Mouse (Mus musculus) MEL (cell line): ENCODE measurements at regions not wholly inside any gene's neighbourhood (a gene's known extent, or its start where the extent isn't known, plus 50 kb on each side); places are given as distances from the start of the nearest gene placed in this dataset.
"Not testable (repeated sequence)": the region's sequence is repeated elsewhere in the genome, so short reads cannot be mapped to it uniquely, and the experiment has no call there.

Experiments
- DNase-seq: peaks from one replicate; pipeline ENCODE4 v3.0.0; 2011; ENCODE audit warnings: low read depth, low spot score
- H3K27ac ChIP-seq: 2 replicates; pipeline ENCODE4 v1.5.1; 2012; ENCODE audit warnings: low read depth, mild to moderate bottlenecking, control low read depth, low read length, moderate library complexity; ENCODE audit not compliant: control insufficient read depth
- H3K27me3 ChIP-seq, 2 experiments: fragments of 150-350 bp in 1 of 2; sonication (generic) in 1 of 2; 2 replicates each; pipeline ENCODE4 v1.6.1; 2012; ENCODE audit warnings: low read length in 2 of 2, mild to moderate bottlenecking in 2 of 2, improper control_type of control experiment in 1 of 2, moderate library complexity in 1 of 2; ENCODE audit not compliant: insufficient read depth in 2 of 2, control insufficient read depth in 1 of 2
- H3K36me3 ChIP-seq, 2 experiments: 2 replicates each; pipeline ENCODE4 v1.6.1; 2012 to 2014; ENCODE audit warnings: low read length in 2 of 2, improper control_type of control experiment in 1 of 2, inconsistent platforms in 1 of 2, mild to moderate bottlenecking in 1 of 2; ENCODE audit not compliant: insufficient read depth in 2 of 2, control insufficient read depth in 1 of 2
- H3K4me1 ChIP-seq, 2 experiments: fragments of 150-350 bp in 1 of 2; sonication (generic) in 1 of 2; 2 replicates each; pipeline ENCODE4 v1.6.1; 2012; ENCODE audit warnings: low read length in 2 of 2, improper control_type of control experiment in 1 of 2, mild to moderate bottlenecking in 1 of 2; ENCODE audit not compliant: insufficient read depth in 2 of 2, control insufficient read depth in 1 of 2
- H3K4me3 ChIP-seq, 2 experiments: fragments of 150-350 bp in 1 of 2; sonication (generic) in 1 of 2; 2 replicates each; pipeline ENCODE4 v1.5.1; 2012; ENCODE audit warnings: low read depth in 2 of 2, low read length in 2 of 2, mild to moderate bottlenecking in 2 of 2, moderate library complexity in 2 of 2, control low read depth in 1 of 2, improper control_type of control experiment in 1 of 2; ENCODE audit not compliant: control insufficient read depth in 1 of 2, insufficient read depth in 1 of 2
- H3K79me2 ChIP-seq: 2 replicates; pipeline ENCODE4 v1.6.1; 2012; ENCODE audit warnings: mild to moderate bottlenecking, low read length, moderate library complexity; ENCODE audit not compliant: control insufficient read depth, poor library complexity, insufficient read depth
- H3K9ac ChIP-seq: 2 replicates; pipeline ENCODE4 v1.6.1; 2012; ENCODE audit warnings: low read depth, mild to moderate bottlenecking, control low read depth, low read length, moderate library complexity; ENCODE audit not compliant: control insufficient read depth, poor library complexity, severe bottlenecking
- H3K9me3 ChIP-seq: fragments of 150-350 bp; sonication (generic); replicated peaks from 2 replicates; pipeline ENCODE4 v1.6.1; 2012; ENCODE audit warnings: mild to moderate bottlenecking, low read length, improper control_type of control experiment, moderate library complexity; ENCODE audit not compliant: insufficient read depth
- CHD1 ChIP-seq: IDR thresholded peaks from 2 replicates; pipeline ENCODE4 v1.6.1; 2012; ENCODE audit warnings: low read depth, mild to moderate bottlenecking, inconsistent platforms, low read length, improper control_type of control experiment
- CHD2 ChIP-seq: IDR thresholded peaks from 2 replicates; pipeline ENCODE4 v1.6.1; 2011; ENCODE audit warnings: low read length, improper control_type of control experiment
- CTCF ChIP-seq, 3 experiments: IDR thresholded peaks in 2 of 3; conservative IDR thresholded peaks in 1 of 3; 2 replicates each; pipeline ENCODE4 v1.5.1; 2011 to 2012; ENCODE audit warnings: low read length in 3 of 3, low read depth in 2 of 3, mild to moderate bottlenecking in 2 of 3, improper control_type of control experiment in 1 of 3, inconsistent platforms in 1 of 3, mixed read lengths in 1 of 3, moderate library complexity in 1 of 3; ENCODE audit not compliant: control insufficient read depth in 1 of 3, insufficient read depth in 1 of 3, poor library complexity in 1 of 3, severe bottlenecking in 1 of 3
- E2F4 ChIP-seq: IDR thresholded peaks from 2 replicates; pipeline ENCODE4 v1.6.1; 2011; ENCODE audit warnings: low read depth, low read length, improper control_type of control experiment, borderline replicate concordance
- GATA1 ChIP-seq: IDR thresholded peaks from 2 replicates; pipeline ENCODE4 v1.6.1; 2011; ENCODE audit warnings: low read depth, low read length, improper control_type of control experiment
- HCFC1 ChIP-seq: IDR thresholded peaks from 2 replicates; pipeline ENCODE4 v1.6.1; 2012; ENCODE audit warnings: low read depth, mild to moderate bottlenecking, inconsistent platforms, low read length, improper control_type of control experiment, moderate library complexity
- KAT2A ChIP-seq: conservative IDR thresholded peaks from 2 replicates; pipeline ENCODE4 v1.6.1; 2012; ENCODE audit warnings: low read depth, low read length, improper control_type of control experiment, inconsistent platforms
- MAX ChIP-seq: IDR thresholded peaks from 2 replicates; pipeline ENCODE4 v1.6.1; 2011; ENCODE audit warnings: low read length, improper control_type of control experiment
- MAZ ChIP-seq: IDR thresholded peaks from 2 replicates; pipeline ENCODE4 v1.6.1; 2012; ENCODE audit warnings: low read depth, mild to moderate bottlenecking, inconsistent platforms, low read length, improper control_type of control experiment
- MEF2A ChIP-seq: IDR thresholded peaks from 2 replicates; pipeline ENCODE4 v1.6.1; 2014; ENCODE audit warnings: low read depth, mild to moderate bottlenecking, inconsistent platforms, low read length, improper control_type of control experiment; ENCODE audit not compliant: poor library complexity, insufficient replicate concordance, severe bottlenecking; ENCODE audit errors: extremely low read depth
- MXI1 ChIP-seq: IDR thresholded peaks from 2 replicates; pipeline ENCODE4 v1.6.1; 2011; ENCODE audit warnings: mild to moderate bottlenecking, low read depth, low read length, improper control_type of control experiment
- MYB ChIP-seq: IDR thresholded peaks from 2 replicates; pipeline ENCODE4 v1.6.1; 2011; ENCODE audit warnings: mild to moderate bottlenecking, low read depth, low read length, improper control_type of control experiment
- MYC ChIP-seq: IDR thresholded peaks from 2 replicates; pipeline ENCODE4 v1.6.1; 2011; ENCODE audit warnings: low read depth, mild to moderate bottlenecking, low read length, improper control_type of control experiment, moderate library complexity
- POLR2AphosphoS2 ChIP-seq: IDR thresholded peaks from 2 replicates; pipeline ENCODE4 v1.6.1; 2011; ENCODE audit warnings: low read length, improper control_type of control experiment
- POLR2AphosphoS5 ChIP-seq: IDR thresholded peaks from 2 replicates; pipeline ENCODE4 v1.6.1; 2012; ENCODE audit warnings: low read depth, borderline replicate concordance, mild to moderate bottlenecking, inconsistent platforms, low read length, moderate library complexity, mixed read lengths
- RAD21 ChIP-seq: IDR thresholded peaks from 2 replicates; pipeline ENCODE4 v1.6.1; 2011; ENCODE audit warnings: mild to moderate bottlenecking, low read depth, low read length, improper control_type of control experiment
- RCOR1 ChIP-seq: IDR thresholded peaks from 2 replicates; pipeline ENCODE4 v1.6.1; 2012; ENCODE audit warnings: low read depth, mild to moderate bottlenecking, inconsistent platforms, low read length, improper control_type of control experiment
- SMC3 ChIP-seq: IDR thresholded peaks from 2 replicates; pipeline ENCODE4 v1.6.1; 2011; ENCODE audit warnings: low read depth, low read length, improper control_type of control experiment
- TCF12 ChIP-seq: IDR thresholded peaks from 2 replicates; pipeline ENCODE4 v1.6.1; 2014; ENCODE audit warnings: low read depth, mild to moderate bottlenecking, inconsistent platforms, low read length, improper control_type of control experiment, moderate library complexity
- USF1 ChIP-seq: IDR thresholded peaks from 2 replicates; pipeline ENCODE4 v1.6.1; 2014; ENCODE audit warnings: low read depth, mild to moderate bottlenecking, inconsistent platforms, low read length, improper control_type of control experiment, moderate library complexity
- USF2 ChIP-seq, 2 experiments: IDR thresholded peaks; 2 replicates each; pipeline ENCODE4 v1.6.1; 2011 to 2012; ENCODE audit warnings: improper control_type of control experiment in 2 of 2, low read length in 2 of 2, borderline replicate concordance in 1 of 2, inconsistent platforms in 1 of 2, low read depth in 1 of 2, mild to moderate bottlenecking in 1 of 2; ENCODE audit not compliant: insufficient read depth in 1 of 2
- ZC3H11A ChIP-seq: IDR thresholded peaks from 2 replicates; pipeline ENCODE4 v1.6.1; 2012; ENCODE audit warnings: low read depth, mild to moderate bottlenecking, inconsistent platforms, low read length, improper control_type of control experiment

GRCm38 (mm10) chr10:7333077-7333747, 121.2 kb upstream of the Cnksr3 start:
- DNase-seq: peak; percentile 73
- Histone ChIP-seq H3K9ac (no peak overlapping the region), H3K27me3 (no peaks in the 10 kb centered on the region), H3K79me2 (no peaks in the 10 kb centered on the region)
- no peak for TF ChIP-seq MYC
- TF ChIP-seq RAD21: peak; percentile 70
- TF ChIP-seq GATA1: no peak
- no peak for TF ChIP-seq TCF12
- TF ChIP-seq USF1: no peak
- no peak for TF ChIP-seq USF2 (IDR thresholded peaks at IDR 0.05; ENCODE audit: borderline replicate concordance in 1 of 2, insufficient read depth in 1 of 2, low read depth in 1 of 2, low read length in 2 of 2)
- peak; percentile 58 for TF ChIP-seq SMC3
- TF ChIP-seq CTCF (IDR thresholded peaks at IDR 0.05 in 2 of 3, conservative IDR thresholded peaks at IDR 0.05 in 1 of 3; ENCODE audit: control insufficient read depth in 1 of 3, insufficient read depth in 1 of 3, low read depth in 2 of 3, low read length in 3 of 3, poor library complexity in 1 of 3, severe bottlenecking in 1 of 3): peak; percentile 63 to 72 (median 65)
- TF ChIP-seq MXI1: no peak
- peak; percentile 49; the same call in 1 of the 2 replicates for TF ChIP-seq ZC3H11A
- TF ChIP-seq E2F4: no peak
- no peak for TF ChIP-seq KAT2A
- no peak for TF ChIP-seq MYB
- TF ChIP-seq CHD1: no peak
- TF ChIP-seq MAX: no peak
- TF ChIP-seq MEF2A: no peak
- TF ChIP-seq, all 39 proteins: peak for 4
- H3K4me3 ChIP-seq: no peak overlapping the region
- no peaks in the 10 kb centered on the region for H3K36me3 ChIP-seq
- H3K27ac ChIP-seq: no peak overlapping the region
- no peaks in the 10 kb centered on the region for H3K9me3 ChIP-seq
- no peaks in the 10 kb centered on the region for H3K4me1 ChIP-seq

GRCm38 (mm10) chr10:7328262-7328661, 116.2 kb upstream of the Cnksr3 start:
- H3K27ac ChIP-seq: no peak overlapping the region
- H3K9me3 ChIP-seq: no peaks in the 10 kb centered on the region
- no peak overlapping the region for H3K4me3 ChIP-seq
- H3K36me3 ChIP-seq: no peaks in the 10 kb centered on the region
- H3K4me1 ChIP-seq: no peaks in the 10 kb centered on the region
- H3K79me2 ChIP-seq: no peaks in the 10 kb centered on the region
- TF ChIP-seq CHD2: no peak
- no peak for TF ChIP-seq HCFC1
- no peak for TF ChIP-seq POLR2AphosphoS2
- TF ChIP-seq POLR2AphosphoS5: no peak
- TF ChIP-seq RCOR1: no peak
- no peak for TF ChIP-seq USF2 (IDR thresholded peaks at IDR 0.05; ENCODE audit: borderline replicate concordance in 1 of 2, insufficient read depth in 1 of 2, low read depth in 1 of 2, low read length in 2 of 2)
- TF ChIP-seq MAZ: no peak
- no peak for TF ChIP-seq MAX
- no peak for TF ChIP-seq GATA1
- no peak for TF ChIP-seq CHD1
- no peak for TF ChIP-seq MYB
- H3K9ac ChIP-seq: no peak overlapping the region
- no peak for DNase-seq
- H3K27me3 ChIP-seq: no peaks in the 10 kb centered on the region

GRCm38 (mm10) chr10:7327046-7327445, 115.0 kb upstream of the Cnksr3 start:
- not testable (repeated sequence) for H3K36me3 ChIP-seq, H3K4me1 ChIP-seq, H3K9ac ChIP-seq, DNase-seq, H3K9me3 ChIP-seq, H3K27me3 ChIP-seq, H3K4me3 ChIP-seq, H3K27ac ChIP-seq, H3K79me2 ChIP-seq
